Mouse (Mus musculus): ENCODE measurements at regions not wholly inside any gene's neighbourhood (a gene's known extent, or its start where the extent isn't known, plus 50 kb on each side); places are given as distances from the start of the nearest gene placed in this dataset.

DNA sequence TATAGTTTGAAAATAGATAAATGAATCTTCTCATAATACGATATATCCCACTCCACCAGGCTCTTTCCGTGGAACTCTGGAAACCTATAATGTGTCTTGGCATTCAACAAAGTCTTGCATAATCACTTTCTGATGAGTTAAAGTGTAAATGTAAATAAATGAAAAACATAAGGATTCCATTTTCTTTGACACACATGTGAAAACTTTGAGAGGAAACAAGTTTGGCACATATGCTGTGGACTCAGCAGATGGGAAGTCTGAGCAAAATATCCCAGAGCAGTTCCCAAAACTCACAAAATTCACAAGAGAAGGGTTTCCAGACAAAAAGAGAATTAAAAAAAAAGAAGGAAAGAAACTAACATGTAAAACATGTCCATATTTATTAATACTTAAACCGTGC is 645.3 kb upstream of the Adamts5 start:
- no peak for TF ChIP-seq CTCF (IDR thresholded peaks at IDR 0.05; ENCODE audit: low read depth)
- no peak for TF ChIP-seq EP300 (IDR thresholded peaks at IDR 0.05; ENCODE audit: low read depth)

Measured in liver, postnatal 0 days (tissue).